Mouse (Mus musculus): ENCODE data around the gene Asprv1. TPM values are rescaled to one million over a fixed set of nuclear protein-coding genes. Genes with fewer than 3 reads are reported as not detected.

Asprv1 gene
- total RNA-seq (2014; rRNA removed) (2.0 and 4.2 TPM in 2 replicates), polyA plus RNA-seq (2015; fragmentation: Nextera tagmentation; extraction: Ambion mirVana) (1.1 and 1.2 TPM in 2 replicates)

- DNase-seq (ENCODE audit: low spot score) (no peak), ATAC-seq (ENCODE audit: low FRiP score) (no peak)
- no peak within 1 kb of the TSS for H3K4me2 ChIP-seq (ENCODE audit: low read depth, low read length, poor library complexity, severe bottlenecking)
- H3K27me3 ChIP-seq (ENCODE audit: insufficient read depth, low read length), result no peaks in the 10 kb centered on the region
- TF ChIP-seq CTCF (IDR thresholded peaks at IDR 0.05), result no peak
- no peaks in the 10 kb centered on the region for H3K36me3 ChIP-seq (ENCODE audit: insufficient read depth, low read length)
- H3K9me3 ChIP-seq (ENCODE audit: low read length), result no peaks in the 10 kb centered on the region
- no peak within 1 kb of the TSS for H3K27ac ChIP-seq (ENCODE audit: low read depth, low read length)
- 60% methylated on average over 10 of the region's 10 CpGs for WGBS
- H3K4me3 ChIP-seq (ENCODE audit: low read depth, low read length), result no peak within 1 kb of the TSS
- 0 out of 2 replicates have a peak, but pooled peaks cover 4% of the 10 kb centered on the region for H3K4me1 ChIP-seq (ENCODE audit: insufficient read depth, low read length)
- no peak within 1 kb of the TSS for H3K9ac ChIP-seq (replicated peaks; ENCODE audit: low read length, poor library complexity, severe bottlenecking)
These were observed at the start of gene Asprv1 for GRCm38 (mm10) chr6:86627946-86628345. TSS of gene Asprv1 (plus strand) at chr6:86628164.

GRCm38 (mm10) chr6:86578396-86578795 is 49.6 kb upstream of the Asprv1 start:
- no peaks in the 10 kb centered on the region for H3K9me3 ChIP-seq (ENCODE audit: low read length)
- H3K4me3 ChIP-seq (ENCODE audit: low read depth, low read length), result no peak overlapping the region
- ATAC-seq (ENCODE audit: low FRiP score) (no peak), DNase-seq (ENCODE audit: low spot score) (no peak)
- no peak for TF ChIP-seq CTCF (IDR thresholded peaks at IDR 0.05)
- no peaks in the 10 kb centered on the region for H3K36me3 ChIP-seq (ENCODE audit: insufficient read depth, low read length)
- no peak overlapping the region for H3K9ac ChIP-seq (replicated peaks; ENCODE audit: low read length, poor library complexity, severe bottlenecking)
- WGBS, result 66% methylated on average over 2 of the region's 2 CpGs
- no peak overlapping the region for H3K27ac ChIP-seq (ENCODE audit: low read depth, low read length)
- no peaks in the 10 kb centered on the region for H3K27me3 ChIP-seq (ENCODE audit: insufficient read depth, low read length)
- H3K4me1 ChIP-seq (ENCODE audit: insufficient read depth, low read length), result no peaks in the 10 kb centered on the region
- H3K4me2 ChIP-seq (ENCODE audit: low read depth, low read length, poor library complexity, severe bottlenecking), result no peak overlapping the region

GRCm38 (mm10) chr6:86579066-86579784 is 48.7 kb upstream of the Asprv1 start:
- H3K4me1 ChIP-seq (ENCODE audit: insufficient read depth, low read length), result peaks cover 3% of the 10 kb centered on the region
- no peak overlapping the region for H3K9ac ChIP-seq (replicated peaks; ENCODE audit: low read length, poor library complexity, severe bottlenecking)
- H3K9me3 ChIP-seq (ENCODE audit: low read length), result no peaks in the 10 kb centered on the region
- H3K27ac ChIP-seq (ENCODE audit: low read depth, low read length), result peak overlapping the region; percentile 51; the same call in 1 of the 2 replicates
- ATAC-seq (ENCODE audit: low FRiP score) (no peak), DNase-seq (ENCODE audit: low spot score) (no peak)
- no peak for TF ChIP-seq CTCF (IDR thresholded peaks at IDR 0.05)
- H3K36me3 ChIP-seq (ENCODE audit: insufficient read depth, low read length), result no peaks in the 10 kb centered on the region
- no peaks in the 10 kb centered on the region for H3K27me3 ChIP-seq (ENCODE audit: insufficient read depth, low read length)
- 61% methylated on average over 2 of the region's 2 CpGs for WGBS
- H3K4me3 ChIP-seq (ENCODE audit: low read depth, low read length), result no peak overlapping the region
- no peak overlapping the region for H3K4me2 ChIP-seq (ENCODE audit: low read depth, low read length, poor library complexity, severe bottlenecking)

GRCm38 (mm10) chr6:86579926-86580325 is 48.0 kb upstream of the Asprv1 start:
- Histone ChIP-seq H3K9ac (replicated peaks; ENCODE audit: low read length, poor library complexity, severe bottlenecking) (no peak overlapping the region), H3K9me3 (ENCODE audit: low read length) (no peaks in the 10 kb centered on the region), H3K36me3 (ENCODE audit: insufficient read depth, low read length) (no peaks in the 10 kb centered on the region), H3K27me3 (ENCODE audit: insufficient read depth, low read length) (no peaks in the 10 kb centered on the region), H3K27ac (ENCODE audit: low read depth, low read length) (peak overlapping the region; percentile 32; the same call in 1 of the 2 replicates), H3K4me3 (ENCODE audit: low read depth, low read length) (no peak overlapping the region), H3K4me2 (ENCODE audit: low read depth, low read length, poor library complexity, severe bottlenecking) (no peak overlapping the region), H3K4me1 (ENCODE audit: insufficient read depth, low read length) (peaks cover 10% of the 10 kb centered on the region)
- peak; percentile 65 for DNase-seq (ENCODE audit: low spot score)
- WGBS, result 75% methylated on average over 3 of the region's 3 CpGs
- TF ChIP-seq CTCF (IDR thresholded peaks at IDR 0.05), result no peak
- no peak; the same call in 1 of the 2 replicates for ATAC-seq (ENCODE audit: low FRiP score)

GRCm38 (mm10) chr6:86583141-86583540 is 44.8 kb upstream of the Asprv1 start:
- no peak overlapping the region for H3K9ac ChIP-seq (replicated peaks; ENCODE audit: low read length, poor library complexity, severe bottlenecking)
- H3K9me3 ChIP-seq (ENCODE audit: low read length), result no peaks in the 10 kb centered on the region
- no peak overlapping the region for H3K4me3 ChIP-seq (ENCODE audit: low read depth, low read length)
- no peak overlapping the region for H3K4me2 ChIP-seq (ENCODE audit: low read depth, low read length, poor library complexity, severe bottlenecking)
- no peak for ATAC-seq (ENCODE audit: low FRiP score)
- no peak overlapping the region for H3K27ac ChIP-seq (ENCODE audit: low read depth, low read length)
- peaks cover 10% of the 10 kb centered on the region for H3K4me1 ChIP-seq (ENCODE audit: insufficient read depth, low read length)
- no peak for DNase-seq (ENCODE audit: low spot score)
- TF ChIP-seq CTCF (IDR thresholded peaks at IDR 0.05), result no peak
- H3K36me3 ChIP-seq (ENCODE audit: insufficient read depth, low read length), result no peaks in the 10 kb centered on the region
- H3K27me3 ChIP-seq (ENCODE audit: insufficient read depth, low read length), result no peaks in the 10 kb centered on the region
- WGBS, result 91% methylated on average over 3 of the region's 3 CpGs

- Histone ChIP-seq H3K4me2 (ENCODE audit: low read depth, low read length, poor library complexity, severe bottlenecking) (no peak overlapping the region), H3K27me3 (ENCODE audit: insufficient read depth, low read length) (no peaks in the 10 kb centered on the region), H3K9me3 (ENCODE audit: low read length) (no peaks in the 10 kb centered on the region), H3K4me3 (ENCODE audit: low read depth, low read length) (no peak overlapping the region), H3K27ac (ENCODE audit: low read depth, low read length) (peak overlapping the region; percentile 95), H3K36me3 (ENCODE audit: insufficient read depth, low read length) (no peaks in the 10 kb centered on the region), H3K9ac (replicated peaks; ENCODE audit: low read length, poor library complexity, severe bottlenecking) (no peak overlapping the region), H3K4me1 (ENCODE audit: insufficient read depth, low read length) (peaks cover 10% of the 10 kb centered on the region)
- ATAC-seq (ENCODE audit: low FRiP score), result no peak
- no peak for TF ChIP-seq CTCF (IDR thresholded peaks at IDR 0.05)
- WGBS, result 90% methylated on average over 8 of the region's 8 CpGs
- DNase-seq (ENCODE audit: low spot score), result no peak
These were observed 44.3 kb upstream of the Asprv1 start for GRCm38 (mm10) chr6:86583601-86584215.

Data from midbrain, postnatal 0 days (tissue).